Mouse (Mus musculus): Measurements from ENCODE around the gene Prdx5. TPM values are rescaled to one million over a fixed set of nuclear protein-coding genes. Genes with fewer than 3 reads are reported as not detected.

Prdx5 gene
- total and polyA plus RNA-seq, 3 experiments: 74.8 to 137 (median 83.5) TPM

- in situ Hi-C loops (cut with MboI; ENCODE audit: low pct_ligation_motif_present, low pct_unique_long_range_greater_than_20kb, low sequenced_read_pairs): no loop called here
These were observed 50.8 kb downstream of the Prdx5 start for GRCm38 (mm10) chr19:6859032-6859651.

GRCm38 (mm10) chr19:6858031-6858430 is 51.9 kb downstream of the Prdx5 start, which contains the start of gene Ccdc88b:
Gene Ccdc88b, minus strand, starts transcription at chr19:6858211.
- dilution Hi-C loops (cut with MboI; ENCODE audit: extremely low pct_ligation_motif_present, extremely low pct_unique_long_range_greater_than_20kb, low sequenced_read_pairs) (no loop called here), in situ Hi-C loops (cut with MboI; ENCODE audit: low pct_ligation_motif_present, low pct_unique_long_range_greater_than_20kb, low sequenced_read_pairs) (no loop called here)
- H3K4me1 ChIP-seq (ENCODE audit: control insufficient read depth in 1 of 2, insufficient read depth in 2 of 2): peaks cover 23 to 43% of the 10 kb centered on the region in 2 experiments
- peaks cover 23% of the 10 kb centered on the region for H3K79me2 ChIP-seq (replicated peaks; ENCODE audit: control insufficient read depth, extremely low read depth, insufficient read depth, poor library complexity, severe bottlenecking)
- peak within 1 kb of the TSS; percentile 65 to 97 (median 85) for H3K4me3 ChIP-seq (replicated peaks in 1 of 3; ENCODE audit: low read depth in 2 of 3, low read length in 2 of 3, poor library complexity in 1 of 3)
- DNase-seq (ENCODE audit: extremely low read depth): peak; percentile 95
- peaks cover 30 to 57% of the 10 kb centered on the region in 2 experiments for H3K36me3 ChIP-seq (replicated peaks in 1 of 2; ENCODE audit: control insufficient read depth in 1 of 2, insufficient read depth in 1 of 2, low read length in 1 of 2)
- H3K9me3 ChIP-seq (replicated peaks; ENCODE audit: low read length): no peaks in the 10 kb centered on the region
- peak within 1 kb of the TSS; percentile 92 for H3K9ac ChIP-seq (ENCODE audit: insufficient read depth, low read depth)
- H3K4me2 ChIP-seq (ENCODE audit: insufficient read depth, low read depth, poor library complexity, severe bottlenecking): peak within 1 kb of the TSS; percentile 86
- H3K27me3 ChIP-seq (replicated peaks): no peaks in the 10 kb centered on the region
- H3K27ac ChIP-seq (ENCODE audit: insufficient read depth, low read depth): peak within 1 kb of the TSS; percentile 95
- no peak for TF ChIP-seq UBTF (IDR thresholded peaks at IDR 0.05; ENCODE audit: low read depth, low read length)
- TF ChIP-seq JUND (conservative IDR thresholded peaks at IDR 0.05; ENCODE audit: low read depth, low read length): peak; percentile 20; the same call in 1 of the 2 replicates
- TF ChIP-seq MAX (IDR thresholded peaks at IDR 0.05; ENCODE audit: low read length): peak; percentile 76; the same call in 1 of the 2 replicates
- peak; percentile 99 for TF ChIP-seq ELF1 (IDR thresholded peaks at IDR 0.05; ENCODE audit: low read depth, low read length)
- no peak for TF ChIP-seq GABPA (IDR thresholded peaks at IDR 0.05; ENCODE audit: insufficient replicate concordance, low read depth, low read length)
- TF ChIP-seq ZKSCAN1 (IDR thresholded peaks at IDR 0.05; ENCODE audit: borderline replicate concordance, low read depth, low read length): no peak
- peak; percentile 71 for TF ChIP-seq IRF4 (IDR thresholded peaks at IDR 0.05; ENCODE audit: low read depth, low read length)
- TF ChIP-seq RCOR1 (conservative IDR thresholded peaks at IDR 0.05; ENCODE audit: low read depth, low read length): peak; percentile 84
- peak; percentile 75; the same call in 1 of the 2 replicates for TF ChIP-seq TBP (conservative IDR thresholded peaks at IDR 0.05; ENCODE audit: low read depth, low read length)
- TF ChIP-seq EP300 (IDR thresholded peaks at IDR 0.05; ENCODE audit: low read length): peak; percentile 86
- TF ChIP-seq PAX5 (IDR thresholded peaks at IDR 0.05; ENCODE audit: low read length): no peak
- no peak for TF ChIP-seq E2F4 (IDR thresholded peaks at IDR 0.05; ENCODE audit: insufficient replicate concordance, low read depth, low read length)
- peak; percentile 47; the same call in 1 of the 2 replicates for TF ChIP-seq NRF1 (IDR thresholded peaks at IDR 0.05; ENCODE audit: low read depth, low read length)
- TF ChIP-seq CHD2 (IDR thresholded peaks at IDR 0.05; ENCODE audit: low read length): peak; percentile 83
- 0 out of 2 replicates have a peak, but pooled peaks have one; percentile 55 for TF ChIP-seq KAT2A (IDR thresholded peaks at IDR 0.05; ENCODE audit: insufficient replicate concordance, low read length)
- no peak for TF ChIP-seq ZC3H11A (IDR thresholded peaks at IDR 0.05; ENCODE audit: low read depth, low read length)
- TF ChIP-seq SIN3A (IDR thresholded peaks at IDR 0.05; ENCODE audit: low read length): peak; percentile 97
- TF ChIP-seq NELFE (IDR thresholded peaks at IDR 0.05; ENCODE audit: low read depth, low read length): peak; percentile 82
- TF ChIP-seq MAZ (IDR thresholded peaks at IDR 0.05; ENCODE audit: low read depth, low read length): peak; percentile 87
- TF ChIP-seq ZNF384 (IDR thresholded peaks at IDR 0.05; ENCODE audit: low read depth, low read length): no peak
- TF ChIP-seq POLR2AphosphoS2 (IDR thresholded peaks at IDR 0.05; ENCODE audit: low read depth, low read length): peak; percentile 72; the same call in 1 of the 2 replicates
- TF ChIP-seq USF2 (conservative IDR thresholded peaks at IDR 0.05; ENCODE audit: low read depth, low read length): no peak

More at GRCm38 (mm10) chr19:6859032-6859651, 50.8 kb downstream of the Prdx5 start:
- Histone ChIP-seq H3K9ac (ENCODE audit: insufficient read depth, low read depth) (peak overlapping the region; percentile 92), H3K36me3 (replicated peaks in 1 of 2; ENCODE audit: control insufficient read depth in 1 of 2, insufficient read depth in 1 of 2, low read length in 1 of 2) (peaks cover 23 to 53% of the 10 kb centered on the region in 2 experiments), H3K4me1 (ENCODE audit: control insufficient read depth in 1 of 2, insufficient read depth in 2 of 2) (peaks cover 23 to 32% of the 10 kb centered on the region in 2 experiments), H3K9me3 (replicated peaks; ENCODE audit: low read length) (no peaks in the 10 kb centered on the region), H3K27ac (ENCODE audit: insufficient read depth, low read depth) (peak overlapping the region; percentile 95; the same call in 1 of the 2 replicates), H3K27me3 (replicated peaks) (no peaks in the 10 kb centered on the region), H3K79me2 (replicated peaks; ENCODE audit: control insufficient read depth, extremely low read depth, insufficient read depth, poor library complexity, severe bottlenecking) (peaks cover 23% of the 10 kb centered on the region), H3K4me2 (ENCODE audit: insufficient read depth, low read depth, poor library complexity, severe bottlenecking) (peak overlapping the region; percentile 86), H3K4me3 (replicated peaks in 1 of 3; ENCODE audit: low read depth in 2 of 3, low read length in 2 of 3, poor library complexity in 1 of 3) (peak overlapping the region; percentile 65 to 97 (median 85))
- TF ChIP-seq ELF1 (IDR thresholded peaks at IDR 0.05; ENCODE audit: low read depth, low read length) (no peak), MAZ (IDR thresholded peaks at IDR 0.05; ENCODE audit: low read depth, low read length) (0 out of 2 replicates have a peak, but pooled peaks have one; percentile 19), ZC3H11A (IDR thresholded peaks at IDR 0.05; ENCODE audit: low read depth, low read length) (no peak), NELFE (IDR thresholded peaks at IDR 0.05; ENCODE audit: low read depth, low read length) (no peak), MAFK (IDR thresholded peaks at IDR 0.05; ENCODE audit: insufficient replicate concordance, low read length) (no peak), MYC (IDR thresholded peaks at IDR 0.05; ENCODE audit: low read depth, low read length) (no peak), ZMIZ1 (IDR thresholded peaks at IDR 0.05; ENCODE audit: low read depth, low read length) (0 out of 2 replicates have a peak, but pooled peaks have one; percentile 37), MXI1 (IDR thresholded peaks at IDR 0.05; ENCODE audit: low read depth, low read length) (peak; percentile 50; the same call in 1 of the 2 replicates), RAD21 (IDR thresholded peaks at IDR 0.05; ENCODE audit: low read depth, low read length) (no peak), CHD2 (IDR thresholded peaks at IDR 0.05; ENCODE audit: low read length) (no peak), UBTF (IDR thresholded peaks at IDR 0.05; ENCODE audit: low read depth, low read length) (no peak), SIN3A (IDR thresholded peaks at IDR 0.05; ENCODE audit: low read length) (peak; percentile 58; the same call in 1 of the 2 replicates), CHD1 (IDR thresholded peaks at IDR 0.05; ENCODE audit: low read depth, low read length) (no peak), ETS1 (conservative IDR thresholded peaks at IDR 0.05; ENCODE audit: low read depth, low read length) (peak; percentile 32), JUN (IDR thresholded peaks at IDR 0.05; ENCODE audit: insufficient read depth, low read depth, low read length) (no peak), POLR2AphosphoS2 (IDR thresholded peaks at IDR 0.05; ENCODE audit: low read depth, low read length) (no peak), TBP (conservative IDR thresholded peaks at IDR 0.05; ENCODE audit: low read depth, low read length) (no peak), E2F4 (IDR thresholded peaks at IDR 0.05; ENCODE audit: insufficient replicate concordance, low read depth, low read length) (no peak), BHLHE40 (IDR thresholded peaks at IDR 0.05; ENCODE audit: low read depth, low read length) (peak; percentile 44), HCFC1 (IDR thresholded peaks at IDR 0.05; ENCODE audit: low read depth, low read length) (no peak), RCOR1 (conservative IDR thresholded peaks at IDR 0.05; ENCODE audit: low read depth, low read length) (no peak), ZKSCAN1 (IDR thresholded peaks at IDR 0.05; ENCODE audit: borderline replicate concordance, low read depth, low read length) (peak; percentile 95), POLR2A (IDR thresholded peaks at IDR 0.05; ENCODE audit: low read depth, low read length) (0 out of 2 replicates have a peak, but pooled peaks have one; percentile 23), TCF12 (IDR thresholded peaks at IDR 0.05; ENCODE audit: low read depth, low read length) (no peak)
- no peak for DNase-seq (ENCODE audit: extremely low read depth)
- dilution Hi-C loops (cut with MboI; ENCODE audit: extremely low pct_ligation_motif_present, extremely low pct_unique_long_range_greater_than_20kb, low sequenced_read_pairs): no loop called here
